Mouse (Mus musculus) cortical plate, adult 2 months (tissue): ENCODE data around the gene Zfhx3.

Experiments
- CTCF ChIP-seq: fragments of 200-500 bp; IDR thresholded peaks from 2 replicates; pipeline ENCODE4 v1.5.1; 2011; ENCODE audit warnings: mild to moderate bottlenecking, control low read depth, low read length; ENCODE audit not compliant: insufficient read depth; ENCODE audit errors: extremely low read depth
- POLR2A ChIP-seq: fragments of 200-500 bp; IDR thresholded peaks from 2 replicates; pipeline ENCODE4 v1.6.1; 2011; ENCODE audit warnings: mild to moderate bottlenecking, low read length, control low read depth; ENCODE audit not compliant: insufficient read depth; ENCODE audit errors: extremely low read depth

GRCm38 (mm10) chr8:108355119-108355777, 412.8 kb downstream of the Zfhx3 start:
- TF ChIP-seq POLR2A (no peak), CTCF (no peak)
